Mouse (Mus musculus) kidney, adult 10 weeks (tissue): ENCODE results near the gene Ifi27l2b. TPM values are rescaled to one million over a fixed set of nuclear protein-coding genes. Genes with fewer than 3 reads are reported as not detected.

Experiments used
- polyA plus RNA-seq: library from polyadenylated mRNA; stranded (reverse); fragments of 350-450 nt; fragmentation: Illumina TruSeq; extraction: RNeasy Lipid Tissue Mini Kit (QIAGEN cat#74804); gene quantifications from one replicate; pipeline ENCODE4 v1.2.3, GENCODE M21; 2014; ENCODE audit warnings: low read depth, low replicate concordance

The Ifi27l2b gene
- polyA plus RNA-seq, result not detected

DNA sequence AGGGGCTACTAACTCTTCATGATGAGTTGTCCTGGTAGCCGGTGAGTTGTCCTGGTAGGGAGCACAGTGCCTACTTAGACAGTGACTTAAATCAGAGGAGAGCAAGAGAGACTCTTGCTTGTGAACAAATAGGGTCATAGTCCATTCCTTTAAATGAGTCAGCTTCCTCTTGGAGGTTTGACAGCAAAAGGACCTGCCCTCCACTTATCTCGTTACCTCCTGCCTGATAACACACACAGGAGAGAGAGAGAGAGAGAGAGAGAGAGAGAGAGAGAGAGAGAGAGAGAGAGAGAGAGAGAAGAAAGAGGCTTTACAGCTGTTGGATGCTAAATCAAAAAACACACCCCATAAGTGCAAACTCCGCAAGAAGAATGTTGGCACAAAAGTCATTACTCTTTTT, at the start of gene Ifi27l2b:
Gene Ifi27l2b (minus strand): TSS at position 84 of the 400 bp plus-strand sequence.

DNA sequence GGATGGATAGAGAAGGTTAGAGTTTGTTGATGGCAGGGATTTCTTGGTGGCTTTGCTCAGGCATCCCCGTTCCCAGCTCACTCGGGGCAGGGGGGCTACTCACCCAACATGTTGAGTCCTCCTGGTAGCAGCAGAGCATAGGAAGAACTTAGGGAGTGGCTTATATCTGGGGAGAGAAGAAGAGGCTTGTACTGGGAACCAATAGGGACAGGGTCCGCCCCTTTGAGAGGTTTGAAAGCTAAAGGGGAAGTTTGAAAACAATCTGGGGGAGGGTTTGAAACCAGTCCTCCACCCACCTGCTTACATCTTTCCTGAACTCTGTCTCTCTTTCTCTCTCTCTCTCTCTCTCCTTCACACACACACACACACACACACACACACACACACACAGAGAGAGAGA, 13.5 kb downstream of the Ifi27l2b start, which contains the start of gene Ifi27l2a:
Gene Ifi27l2a (minus strand): TSS at position 157 of the 400 bp plus-strand sequence.

DNA sequence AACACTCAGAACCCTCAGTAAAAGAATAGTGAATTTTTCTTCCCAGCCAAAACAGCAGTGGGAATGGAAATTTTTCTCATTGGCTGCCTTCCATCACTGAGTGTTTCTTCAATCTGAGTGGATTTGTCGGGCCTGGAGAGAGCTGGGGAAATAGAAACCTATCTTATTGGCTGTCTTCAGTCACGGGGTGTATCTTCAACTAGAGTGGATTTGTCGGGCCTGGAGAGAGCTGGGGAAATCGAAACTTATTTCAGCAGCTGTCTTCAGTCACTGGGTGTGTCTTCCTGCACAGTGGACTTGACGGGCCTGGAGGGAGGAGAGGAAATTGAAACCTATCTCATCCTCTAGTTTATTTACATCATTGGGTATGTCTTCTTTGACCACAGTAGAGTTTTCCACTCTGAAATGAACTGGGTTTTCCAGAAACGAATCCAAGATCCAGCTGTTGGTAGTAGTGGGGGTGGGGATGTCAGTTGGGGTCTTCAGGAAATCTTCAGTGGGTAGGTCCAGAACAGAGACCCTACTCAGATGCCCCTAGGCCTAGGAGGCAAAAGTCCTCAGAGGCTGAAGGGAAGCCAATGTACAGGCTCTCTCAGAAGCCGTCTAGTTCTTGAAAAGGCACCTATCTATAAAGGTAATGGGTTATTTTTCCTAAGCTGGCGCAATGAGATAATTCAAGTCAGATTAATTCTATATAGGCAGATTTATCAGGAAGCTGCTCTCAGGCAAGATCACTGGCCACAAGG, 22.9 kb downstream of the Ifi27l2b start, which contains the start of gene Ifi27:
Gene Ifi27 (plus strand): TSS at position 226 of the 746 bp plus-strand sequence.

DNA sequence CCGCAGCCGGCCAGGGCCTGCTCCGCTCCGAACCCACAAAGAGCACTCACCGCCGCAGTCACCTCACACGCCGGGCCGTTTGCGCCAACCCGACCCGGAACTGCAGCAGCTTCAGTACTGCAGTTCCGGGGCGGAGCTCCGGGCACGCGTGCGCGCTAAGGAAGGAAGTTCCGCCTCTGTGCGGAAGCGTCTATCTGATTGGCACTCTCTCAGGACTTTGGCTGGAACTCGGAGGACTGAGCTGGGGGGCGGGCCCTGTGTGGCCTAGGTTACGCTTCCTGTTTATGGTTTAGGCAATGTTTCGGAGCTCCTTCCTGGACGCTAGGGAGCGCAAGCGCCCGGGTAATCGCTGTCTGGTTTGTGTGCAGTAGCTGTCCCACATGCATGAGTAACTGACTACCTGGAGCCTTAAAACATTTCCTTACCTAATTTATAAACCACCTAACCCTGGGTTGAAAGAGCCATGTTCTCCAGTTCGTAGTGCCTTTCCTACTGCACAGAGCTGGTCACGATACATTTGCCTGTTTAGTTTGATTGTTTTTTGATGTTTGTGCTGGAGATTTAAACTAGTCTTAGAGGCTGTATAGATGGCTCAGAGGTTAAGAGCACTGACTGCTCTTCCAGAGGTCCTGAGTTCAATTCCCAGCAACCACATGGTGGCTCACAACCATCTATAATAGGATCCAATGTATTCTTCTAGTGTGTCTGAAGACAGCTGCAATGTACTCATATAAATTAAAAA, 31.1 kb downstream of the Ifi27l2b start, which contains the start of gene Ddx24:
Gene Ddx24 (minus strand): TSS at position 102 of the 742 bp plus-strand sequence.

DNA sequence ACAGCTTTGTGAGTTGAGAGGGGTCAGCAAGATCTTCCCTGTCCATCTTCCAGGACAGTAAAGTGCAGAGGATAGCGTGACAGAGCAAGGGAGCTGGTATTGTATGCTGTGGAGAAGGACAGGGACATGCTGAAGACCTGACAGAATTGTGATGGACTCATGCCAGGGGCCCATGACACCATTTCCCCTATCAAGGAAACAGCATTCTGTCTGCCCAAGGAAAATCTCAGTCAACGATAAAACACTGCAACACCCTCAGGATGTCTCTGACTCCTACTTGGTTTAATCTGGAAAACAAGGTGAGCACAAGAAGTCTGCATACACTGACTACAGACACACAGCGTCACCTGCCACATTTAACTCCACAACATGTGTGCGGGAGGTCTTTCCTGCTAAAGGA, 49.3 kb downstream of the Ifi27l2b start, which contains the start of gene 9330161L09Rik:
Gene 9330161L09Rik (minus strand): TSS at position 101 of the 400 bp plus-strand sequence.

Other genes starting within 250 kb of the Ifi27l2b start
- gene Prima1, start 215.1 kb downstream of the Ifi27l2b start, polyA plus RNA-seq, result not detected
- gene Fam181a, start 146.2 kb downstream of the Ifi27l2b start, polyA plus RNA-seq, result not detected
- gene Asb2, start 101.2 kb downstream of the Ifi27l2b start, polyA plus RNA-seq, result not detected
- 2.4 TPM for gene Otub2, start 68.5 kb downstream of the Ifi27l2b start, polyA plus RNA-seq
- gene 9330161L09Rik, start 49.4 kb downstream of the Ifi27l2b start, polyA plus RNA-seq, result not detected
- gene Ddx24, start 31.4 kb downstream of the Ifi27l2b start, polyA plus RNA-seq, result 28.3 TPM
- 32.7 TPM for gene Ifi27, start 23.0 kb downstream of the Ifi27l2b start, polyA plus RNA-seq
- 3.8 TPM for gene Ifi27l2a, start 13.5 kb downstream of the Ifi27l2b start, polyA plus RNA-seq
- gene Ppp4r4, start 75.1 kb upstream of the Ifi27l2b start, polyA plus RNA-seq, result 13.3 TPM
- gene Serpina10, start 174.2 kb upstream of the Ifi27l2b start, polyA plus RNA-seq, result 1.1 TPM
- 6.3 TPM for gene Serpina6, start 200.0 kb upstream of the Ifi27l2b start, polyA plus RNA-seq
- gene Serpina16, start 218.9 kb upstream of the Ifi27l2b start, polyA plus RNA-seq, result not detected
- gene Serpina1f, start 238.3 kb upstream of the Ifi27l2b start, polyA plus RNA-seq, result 480 TPM